Mouse (Mus musculus): Measurements from ENCODE around the gene Abcc4. TPM values are rescaled to one million over a fixed set of nuclear protein-coding genes. Genes with fewer than 3 reads are reported as not detected.

Abcc4 gene
- polyA plus RNA-seq, 1 experiment from 2014 or later, result 4.5 TPM

GRCm38 (mm10) chr14:118621449-118621789 lies 84.6 kb downstream of the Abcc4 start:
- H3K4me3 ChIP-seq (ENCODE audit: low read depth, low read length), result no peak overlapping the region
- H3K36me3 ChIP-seq (ENCODE audit: control insufficient read depth, insufficient read depth, low read length), result no peaks in the 10 kb centered on the region
- no peak overlapping the region for H3K9ac ChIP-seq (ENCODE audit: low read depth, low read length)
- no peak for DNase-seq (ENCODE audit: low spot score)
- H3K27me3 ChIP-seq (replicated peaks; ENCODE audit: control insufficient read depth, insufficient read depth, low read length), result no peaks in the 10 kb centered on the region
- WGBS, result 65% methylated on average over 3 of the region's 3 CpGs
- no peak overlapping the region for H3K4me2 ChIP-seq
- no peak overlapping the region for H3K27ac ChIP-seq (ENCODE audit: low read depth, low read length)
- no peak for ATAC-seq (replicated peaks; ENCODE audit: low FRiP score)
- no peaks in the 10 kb centered on the region for H3K4me1 ChIP-seq (replicated peaks; ENCODE audit: control insufficient read depth, insufficient read depth, low read length)
- no peaks in the 10 kb centered on the region for H3K9me3 ChIP-seq (ENCODE audit: control insufficient read depth, low read length)

GRCm38 (mm10) chr14:118620773-118621448 lies 85.1 kb downstream of the Abcc4 start:
- H3K4me3 ChIP-seq (ENCODE audit: low read depth, low read length), result no peak overlapping the region
- no peaks in the 10 kb centered on the region for H3K4me1 ChIP-seq (replicated peaks; ENCODE audit: control insufficient read depth, insufficient read depth, low read length)
- no peaks in the 10 kb centered on the region for H3K9me3 ChIP-seq (ENCODE audit: control insufficient read depth, low read length)
- DNase-seq (ENCODE audit: low spot score), result no peak
- H3K4me2 ChIP-seq, result no peak overlapping the region
- H3K27me3 ChIP-seq (replicated peaks; ENCODE audit: control insufficient read depth, insufficient read depth, low read length), result no peaks in the 10 kb centered on the region
- no peak overlapping the region for H3K9ac ChIP-seq (ENCODE audit: low read depth, low read length)
- no peaks in the 10 kb centered on the region for H3K36me3 ChIP-seq (ENCODE audit: control insufficient read depth, insufficient read depth, low read length)
- WGBS, result 69% methylated on average over 6 of the region's 6 CpGs
- H3K27ac ChIP-seq (ENCODE audit: low read depth, low read length), result no peak overlapping the region
- no peak for ATAC-seq (replicated peaks; ENCODE audit: low FRiP score)

GRCm38 (mm10) chr14:118616698-118617311 lies 89.2 kb downstream of the Abcc4 start:
- H3K36me3 ChIP-seq (ENCODE audit: control insufficient read depth, insufficient read depth, low read length), result no peaks in the 10 kb centered on the region
- DNase-seq (ENCODE audit: low spot score), result no peak
- WGBS, result 70% methylated on average over 12 of the region's 12 CpGs
- H3K4me2 ChIP-seq, result no peak overlapping the region
- ATAC-seq (replicated peaks; ENCODE audit: low FRiP score), result no peak
- no peak overlapping the region for H3K27ac ChIP-seq (ENCODE audit: low read depth, low read length)
- no peak overlapping the region for H3K9ac ChIP-seq (ENCODE audit: low read depth, low read length)
- no peaks in the 10 kb centered on the region for H3K9me3 ChIP-seq (ENCODE audit: control insufficient read depth, low read length)
- H3K4me3 ChIP-seq (ENCODE audit: low read depth, low read length), result no peak overlapping the region
- no peaks in the 10 kb centered on the region for H3K27me3 ChIP-seq (replicated peaks; ENCODE audit: control insufficient read depth, insufficient read depth, low read length)
- H3K4me1 ChIP-seq (replicated peaks; ENCODE audit: control insufficient read depth, insufficient read depth, low read length), result no peaks in the 10 kb centered on the region

GRCm38 (mm10) chr14:118613734-118614133 lies 92.3 kb downstream of the Abcc4 start:
- H3K4me1 ChIP-seq (replicated peaks; ENCODE audit: control insufficient read depth, insufficient read depth, low read length), result no peaks in the 10 kb centered on the region
- WGBS, result 66% methylated on average over 9 of the region's 9 CpGs
- no peaks in the 10 kb centered on the region for H3K27me3 ChIP-seq (replicated peaks; ENCODE audit: control insufficient read depth, insufficient read depth, low read length)
- no peak overlapping the region for H3K4me2 ChIP-seq
- no peak overlapping the region for H3K27ac ChIP-seq (ENCODE audit: low read depth, low read length)
- DNase-seq (ENCODE audit: low spot score) (no peak), ATAC-seq (replicated peaks; ENCODE audit: low FRiP score) (no peak)
- H3K9me3 ChIP-seq (ENCODE audit: control insufficient read depth, low read length), result no peaks in the 10 kb centered on the region
- H3K36me3 ChIP-seq (ENCODE audit: control insufficient read depth, insufficient read depth, low read length), result no peaks in the 10 kb centered on the region
- H3K4me3 ChIP-seq (ENCODE audit: low read depth, low read length), result no peak overlapping the region
- H3K9ac ChIP-seq (ENCODE audit: low read depth, low read length), result no peak overlapping the region

- no peak overlapping the region for H3K27ac ChIP-seq (ENCODE audit: low read depth, low read length)
- 77% methylated on average over 17 of the region's 17 CpGs for WGBS
- H3K27me3 ChIP-seq (replicated peaks; ENCODE audit: control insufficient read depth, insufficient read depth, low read length), result no peaks in the 10 kb centered on the region
- H3K4me1 ChIP-seq (replicated peaks; ENCODE audit: control insufficient read depth, insufficient read depth, low read length), result no peaks in the 10 kb centered on the region
- no peak for ATAC-seq (replicated peaks; ENCODE audit: low FRiP score)
- no peaks in the 10 kb centered on the region for H3K9me3 ChIP-seq (ENCODE audit: control insufficient read depth, low read length)
- no peak overlapping the region for H3K4me3 ChIP-seq (ENCODE audit: low read depth, low read length)
- H3K4me2 ChIP-seq, result no peak overlapping the region
- no peaks in the 10 kb centered on the region for H3K36me3 ChIP-seq (ENCODE audit: control insufficient read depth, insufficient read depth, low read length)
- no peak overlapping the region for H3K9ac ChIP-seq (ENCODE audit: low read depth, low read length)
- no peak for DNase-seq (ENCODE audit: low spot score)
These were observed 94.3 kb downstream of the Abcc4 start for GRCm38 (mm10) chr14:118611714-118612113.

- Histone ChIP-seq H3K36me3 (ENCODE audit: control insufficient read depth, insufficient read depth, low read length) (no peaks in the 10 kb centered on the region), H3K9ac (ENCODE audit: low read depth, low read length) (no peak overlapping the region), H3K4me2 (no peak overlapping the region), H3K27ac (ENCODE audit: low read depth, low read length) (no peak overlapping the region), H3K4me1 (replicated peaks; ENCODE audit: control insufficient read depth, insufficient read depth, low read length) (no peaks in the 10 kb centered on the region), H3K9me3 (ENCODE audit: control insufficient read depth, low read length) (no peaks in the 10 kb centered on the region), H3K4me3 (ENCODE audit: low read depth, low read length) (no peak overlapping the region), H3K27me3 (replicated peaks; ENCODE audit: control insufficient read depth, insufficient read depth, low read length) (no peaks in the 10 kb centered on the region)
- WGBS, result 90% methylated on average over 11 of the region's 11 CpGs
- ATAC-seq (replicated peaks; ENCODE audit: low FRiP score), result no peak
- no peak for DNase-seq (ENCODE audit: low spot score)
These were observed 95.2 kb downstream of the Abcc4 start for GRCm38 (mm10) chr14:118610786-118611185.

- Histone ChIP-seq H3K27ac (ENCODE audit: low read depth, low read length) (no peak overlapping the region), H3K4me3 (ENCODE audit: low read depth, low read length) (no peak overlapping the region)
- ATAC-seq (replicated peaks; ENCODE audit: low FRiP score), result no peak
These were observed 97.1 kb downstream of the Abcc4 start for GRCm38 (mm10) chr14:118608816-118609465.

GRCm38 (mm10) chr14:118608317-118608716 lies 97.7 kb downstream of the Abcc4 start:
- no peaks in the 10 kb centered on the region for H3K27me3 ChIP-seq (replicated peaks; ENCODE audit: control insufficient read depth, insufficient read depth, low read length)
- H3K9me3 ChIP-seq (ENCODE audit: control insufficient read depth, low read length), result no peaks in the 10 kb centered on the region
- no peak overlapping the region for H3K4me2 ChIP-seq
- H3K27ac ChIP-seq (ENCODE audit: low read depth, low read length), result no peak overlapping the region
- ATAC-seq (replicated peaks; ENCODE audit: low FRiP score) (no peak), DNase-seq (ENCODE audit: low spot score) (no peak)
- no peak overlapping the region for H3K9ac ChIP-seq (ENCODE audit: low read depth, low read length)
- no peaks in the 10 kb centered on the region for H3K4me1 ChIP-seq (replicated peaks; ENCODE audit: control insufficient read depth, insufficient read depth, low read length)
- H3K4me3 ChIP-seq (ENCODE audit: low read depth, low read length), result no peak overlapping the region
- H3K36me3 ChIP-seq (ENCODE audit: control insufficient read depth, insufficient read depth, low read length), result no peaks in the 10 kb centered on the region
- WGBS, result 86% methylated on average over 7 of the region's 7 CpGs

More at GRCm38 (mm10) chr14:118608816-118609465, 97.1 kb downstream of the Abcc4 start:
- no peak overlapping the region for H3K9ac ChIP-seq (ENCODE audit: low read depth, low read length)
- H3K4me1 ChIP-seq (replicated peaks; ENCODE audit: control insufficient read depth, insufficient read depth, low read length), result no peaks in the 10 kb centered on the region
- no peaks in the 10 kb centered on the region for H3K27me3 ChIP-seq (replicated peaks; ENCODE audit: control insufficient read depth, insufficient read depth, low read length)
- H3K9me3 ChIP-seq (ENCODE audit: control insufficient read depth, low read length), result no peaks in the 10 kb centered on the region
- 87% methylated on average over 16 of the region's 16 CpGs for WGBS
- no peak overlapping the region for H3K4me2 ChIP-seq
- no peaks in the 10 kb centered on the region for H3K36me3 ChIP-seq (ENCODE audit: control insufficient read depth, insufficient read depth, low read length)
- no peak for DNase-seq (ENCODE audit: low spot score)

GRCm38 (mm10) chr14:118606476-118606875 lies 99.5 kb downstream of the Abcc4 start:
- Histone ChIP-seq H3K9me3 (ENCODE audit: control insufficient read depth, low read length) (no peaks in the 10 kb centered on the region), H3K9ac (ENCODE audit: low read depth, low read length) (no peak overlapping the region), H3K27me3 (replicated peaks; ENCODE audit: control insufficient read depth, insufficient read depth, low read length) (no peaks in the 10 kb centered on the region), H3K4me1 (replicated peaks; ENCODE audit: control insufficient read depth, insufficient read depth, low read length) (no peaks in the 10 kb centered on the region), H3K27ac (ENCODE audit: low read depth, low read length) (no peak overlapping the region), H3K36me3 (ENCODE audit: control insufficient read depth, insufficient read depth, low read length) (no peaks in the 10 kb centered on the region), H3K4me2 (no peak overlapping the region), H3K4me3 (ENCODE audit: low read depth, low read length) (no peak overlapping the region)
- ATAC-seq (replicated peaks; ENCODE audit: low FRiP score) (no peak), DNase-seq (ENCODE audit: low spot score) (no peak)
- 77% methylated on average over 9 of the region's 9 CpGs for WGBS

All from liver, embryonic 11.5 days (tissue).